Mouse (Mus musculus): Measurements from ENCODE around the gene Rpl32.

The Rpl32 gene

DNA sequence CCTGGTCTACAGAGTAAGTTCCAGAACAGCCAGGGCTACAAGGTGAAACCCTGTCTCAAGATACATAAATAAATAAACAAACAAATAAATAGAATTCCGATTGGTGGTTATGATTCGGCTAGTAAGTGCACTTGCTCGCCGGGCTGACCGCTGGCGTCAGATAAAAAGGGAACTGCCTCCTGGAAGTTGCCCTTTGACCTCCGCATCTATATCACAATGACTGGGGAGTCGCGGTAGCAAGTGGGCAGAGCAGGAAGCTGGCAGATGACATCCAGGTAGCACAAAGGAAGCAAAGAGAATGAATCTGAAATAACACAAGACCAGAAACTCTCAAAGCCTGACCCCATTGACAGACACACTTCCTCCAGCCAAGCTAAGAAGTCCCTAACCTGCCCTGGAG, 41.2 kb downstream of the Rpl32 start:
- DNase-seq (ENCODE audit: low spot score in 2 of 2): no peak

DNA sequence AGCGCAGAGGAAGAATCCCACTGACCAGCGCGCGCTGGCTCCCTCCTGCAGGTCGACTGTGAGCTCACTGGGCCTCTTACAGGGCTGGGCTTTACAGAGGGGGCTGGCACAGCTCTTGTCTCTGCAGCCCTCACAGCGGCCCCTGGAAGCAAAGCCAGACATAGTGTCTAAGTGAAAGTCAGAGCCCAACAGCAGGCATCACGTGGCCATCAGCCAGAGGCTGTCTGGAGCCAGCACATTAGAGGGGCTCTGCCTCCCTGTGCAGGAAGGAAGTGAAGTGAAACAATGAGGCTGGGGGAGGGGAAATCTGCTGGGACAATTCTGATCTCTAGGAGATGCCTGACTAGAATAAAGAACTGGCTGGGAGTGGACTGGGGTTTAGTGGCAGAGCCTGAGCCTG, 44.4 kb downstream of the Rpl32 start:
- peak in 1 of 2 experiments; percentile 17 for DNase-seq (ENCODE audit: low spot score in 2 of 2)

DNA sequence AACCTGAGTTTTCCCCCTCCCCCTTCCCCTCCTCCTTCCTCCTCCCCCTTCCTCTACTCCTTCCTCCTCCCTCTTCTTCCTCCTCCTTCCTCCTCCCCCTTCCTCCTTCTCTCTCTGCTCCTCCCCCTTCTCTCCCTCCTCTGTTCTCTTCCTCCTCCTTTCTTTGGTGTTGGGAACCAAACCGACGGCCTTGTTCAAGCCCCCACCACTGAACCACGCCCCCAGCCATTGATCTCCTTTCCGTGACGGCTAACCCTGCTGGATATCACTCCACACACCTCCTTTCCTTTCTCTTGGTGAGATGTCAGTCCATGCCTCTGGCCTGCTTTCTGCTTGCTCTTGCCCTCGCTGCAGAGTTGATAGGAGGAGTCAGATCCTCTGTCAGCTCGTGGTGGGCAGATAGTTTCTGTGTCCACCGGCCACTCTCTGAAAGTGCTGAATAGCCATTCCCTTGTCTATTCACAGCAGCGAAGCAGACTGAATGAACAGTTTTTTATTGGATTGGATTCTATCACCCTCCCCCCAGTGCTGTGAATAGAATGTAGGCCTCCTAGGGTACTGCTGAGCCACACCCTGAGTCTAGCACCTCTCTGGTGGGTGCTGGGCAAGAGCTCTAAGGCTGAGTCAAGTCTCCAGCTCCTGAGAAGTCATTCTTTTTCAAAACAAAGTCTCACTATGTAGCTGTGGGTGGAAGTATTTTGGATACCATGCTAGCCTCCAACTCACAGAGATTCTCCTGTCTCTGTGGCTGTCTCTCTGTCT, 46.4 kb downstream of the Rpl32 start, which contains the start of gene Tmem40:
Gene Tmem40 (minus strand): TSS at position 416 of the 762 bp plus-strand sequence.
- DNase-seq (ENCODE audit: low spot score in 2 of 2): peak in 1 of 2 experiments; percentile 10

DNA sequence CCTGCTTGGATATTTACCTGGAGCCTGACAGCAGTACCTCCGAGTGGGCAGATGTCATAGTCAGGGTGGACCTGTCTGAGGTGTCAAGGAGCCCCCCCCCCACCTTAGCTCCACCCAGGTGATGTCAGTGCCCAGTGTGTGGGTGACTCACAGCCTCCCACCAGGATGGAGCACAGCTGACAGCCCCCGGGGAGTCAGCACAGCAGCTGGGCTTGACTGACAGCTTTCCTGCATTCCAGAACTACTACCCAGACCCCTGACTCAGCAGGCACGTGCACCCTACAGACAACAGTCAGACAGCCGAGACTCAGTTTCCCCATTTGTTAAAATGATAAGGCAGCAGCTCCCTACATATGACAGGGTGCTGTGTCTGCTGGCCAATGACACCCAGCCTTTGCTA, 47.6 kb downstream of the Rpl32 start:
- no peak for DNase-seq (ENCODE audit: low spot score in 2 of 2)

DNA sequence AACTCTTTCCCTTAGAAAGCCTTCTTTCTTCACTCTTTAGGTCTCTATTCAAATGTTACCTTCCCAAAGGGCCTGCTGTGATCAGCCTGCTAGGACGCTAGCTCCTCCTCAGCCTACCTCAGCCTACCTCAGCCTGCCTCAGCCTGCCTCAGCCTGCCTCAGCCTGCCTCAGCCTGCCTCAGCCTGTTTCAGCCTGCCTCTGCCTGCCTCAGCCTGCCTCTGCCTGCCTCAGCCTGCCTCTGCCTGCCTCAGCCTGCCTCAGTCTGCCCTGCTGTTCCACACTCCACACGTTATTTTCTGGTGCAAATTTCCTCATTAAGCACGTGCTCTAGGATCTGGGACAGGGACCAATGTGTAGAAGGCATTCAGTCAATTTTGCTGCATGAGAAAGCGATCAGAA, 48.4 kb downstream of the Rpl32 start:
- DNase-seq (ENCODE audit: low spot score in 2 of 2): no peak

DNA sequence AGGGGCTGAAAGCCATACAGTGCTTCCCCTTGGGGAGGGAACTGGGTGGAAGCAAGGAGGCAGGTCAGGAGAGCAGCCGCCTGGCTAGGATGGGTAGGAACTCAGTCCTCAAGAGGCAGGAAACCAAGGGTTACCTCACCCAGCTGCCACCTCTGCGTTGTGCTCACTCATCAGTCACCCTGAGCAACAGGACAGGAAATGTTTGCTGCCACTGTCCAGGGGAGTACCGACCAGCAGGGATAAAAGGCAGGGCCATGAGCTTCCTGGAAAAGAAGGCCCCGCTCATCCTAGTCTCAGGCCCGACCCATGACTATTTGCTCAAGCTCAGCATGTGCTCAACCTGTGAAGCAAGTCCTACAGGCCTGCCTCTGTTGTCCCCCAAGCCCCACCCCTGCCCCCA, 49.1 kb downstream of the Rpl32 start:
- no peak for DNase-seq (ENCODE audit: low spot score in 2 of 2)

DNA sequence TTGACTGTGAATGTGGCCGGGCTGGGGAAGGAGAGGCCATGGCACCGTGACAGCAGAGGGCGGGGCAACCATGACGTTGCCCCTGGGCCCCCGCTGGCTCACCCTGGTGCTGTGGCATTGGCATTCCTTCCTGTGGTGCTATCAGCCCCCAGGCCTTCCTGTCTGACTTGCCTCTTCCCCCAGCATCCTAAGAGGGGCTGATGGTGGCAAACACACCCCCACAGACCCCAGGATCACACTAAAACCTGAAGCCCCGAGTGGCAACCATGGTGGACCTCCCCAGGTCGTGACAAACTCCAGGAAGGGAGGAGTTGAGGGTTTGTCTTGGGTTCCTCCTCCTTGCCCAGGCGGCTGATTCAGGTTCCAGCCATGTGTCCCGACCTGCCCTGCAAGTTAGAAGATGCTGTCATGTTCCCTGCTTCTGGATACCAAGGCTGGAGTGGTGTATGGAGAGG, 49.5 kb downstream of the Rpl32 start:
- DNase-seq (ENCODE audit: low spot score in 2 of 2): no peak

DNA sequence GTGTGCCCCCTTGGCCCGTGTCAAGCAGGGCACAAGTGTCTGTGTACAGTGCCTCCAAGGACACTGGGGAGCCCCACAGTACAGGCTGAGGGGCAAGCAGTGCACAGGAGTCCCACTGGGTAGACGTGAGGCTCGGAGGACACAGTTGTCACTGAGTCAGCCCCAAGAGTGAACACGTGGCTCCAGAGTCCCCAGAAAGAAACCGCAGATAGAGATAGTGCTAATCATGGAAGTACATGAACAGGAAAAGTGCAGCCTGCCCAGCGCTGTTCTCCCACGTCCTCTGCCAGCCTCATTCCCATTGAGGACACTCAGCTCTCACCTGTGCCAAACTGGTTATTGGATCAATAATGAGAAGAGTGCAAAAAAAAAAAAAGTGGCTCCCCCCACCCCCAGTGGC, 53.0 kb downstream of the Rpl32 start:
- DNase-seq (ENCODE audit: low spot score in 2 of 2): no peak

Data from right cerebral cortex, adult 2 months (tissue).